Mouse (Mus musculus) kidney, embryonic 16.5 days (tissue): ENCODE results near the gene Zfp182. TPM values are rescaled to one million over a fixed set of nuclear protein-coding genes. Genes with fewer than 3 reads are reported as not detected.

ENCODE experiments used
- polyA plus RNA-seq: library from polyadenylated mRNA; unstranded; fragments of >200 nt; fragmentation: Nextera tagmentation; extraction: Ambion mirVana; gene quantifications from 2 replicates; pipeline ENCODE4 v1.2.1, GENCODE M21; 2015

The Zfp182 gene
- polyA plus RNA-seq, 1 experiment from 2014 or later: 4.9 TPM

Other genes with a start within 250 kb of the Zfp182 start
- gene Timp1, start 192.2 kb downstream of the Zfp182 start, polyA plus RNA-seq: 19.3 and 21.1 TPM in 2 replicates
- 0.27 and 0.51 TPM in 2 replicates for gene Syn1, start 141.3 kb downstream of the Zfp182 start, polyA plus RNA-seq
- 6.7 and 8.2 TPM in 2 replicates for gene Cfp, start 130.8 kb downstream of the Zfp182 start, polyA plus RNA-seq
- gene Elk1, start 111.7 kb downstream of the Zfp182 start, polyA plus RNA-seq: 13.6 and 17.1 TPM in 2 replicates
- gene Uxt, start 100.3 kb downstream of the Zfp182 start, polyA plus RNA-seq: 58.0 and 58.7 TPM in 2 replicates
- not detected in 2 replicates for gene Spaca5, start 6.1 kb upstream of the Zfp182 start, polyA plus RNA-seq
- gene Zfp300, start 27.2 kb upstream of the Zfp182 start, polyA plus RNA-seq: 1.5 and 2.0 TPM in 2 replicates
- gene Ssxa1, start 53.5 kb upstream of the Zfp182 start, polyA plus RNA-seq: not detected in 2 replicates
- gene Gm21876, start 113.3 kb upstream of the Zfp182 start, polyA plus RNA-seq: not detected in 2 replicates